Mouse (Mus musculus): Measurements from ENCODE around the gene Nell1. TPM values are rescaled to one million over a fixed set of nuclear protein-coding genes. Genes with fewer than 3 reads are reported as not detected.
"Not testable (repeated sequence)": the region's sequence is repeated elsewhere in the genome, so short reads cannot be mapped to it uniquely, and the experiment has no call there.

The Nell1 gene
- 0.22 and 0.28 TPM in 2 replicates for polyA plus RNA-seq (2012; rRNA removed)

DNA sequence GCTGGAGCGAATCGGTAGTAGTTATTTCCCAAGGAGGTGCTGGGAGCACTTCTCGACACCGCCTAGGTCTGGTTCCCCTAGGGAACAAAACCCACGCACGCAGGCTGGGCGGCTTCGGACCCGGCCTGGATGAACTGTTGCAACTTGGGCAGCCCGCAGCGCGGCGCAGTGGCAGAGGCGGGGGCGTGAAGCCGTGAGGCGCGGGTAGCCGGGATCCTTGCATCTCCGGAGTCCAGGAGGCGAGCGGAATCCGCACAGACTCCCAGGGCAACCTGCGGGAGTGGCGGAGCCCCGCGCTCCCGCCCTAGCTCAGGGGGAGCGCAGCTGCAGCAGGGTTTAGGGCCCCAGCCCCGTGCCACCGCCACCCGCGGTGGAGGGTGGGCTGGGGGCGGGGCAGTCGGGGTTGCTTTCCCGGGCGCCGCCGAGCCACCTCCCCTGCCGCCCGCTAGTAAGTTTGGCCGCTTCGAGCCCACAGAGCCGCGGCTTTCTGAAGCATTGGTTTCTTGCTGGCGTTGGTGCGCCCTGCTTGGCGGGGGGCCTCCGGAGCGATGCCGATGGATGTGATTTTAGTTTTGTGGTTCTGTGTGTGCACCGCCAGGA, at the start of gene Nell1:
Gene Nell1, plus strand, starts transcription at position 24 of the 600 bp plus-strand sequence.
- Histone ChIP-seq H3K4me1 (ENCODE audit: control insufficient read depth, insufficient read depth, low read length) (peaks cover 12% of the 10 kb centered on the region), H3K27me3 (ENCODE audit: control insufficient read depth, insufficient read depth, low read length) (peaks cover 7% of the 10 kb centered on the region), H3K27ac (ENCODE audit: control insufficient read depth, insufficient read depth, low read depth, low read length) (no peak within 1 kb of the TSS), H3K36me3 (ENCODE audit: control insufficient read depth, insufficient read depth, low read length) (no peaks in the 10 kb centered on the region), H3K4me3 (ENCODE audit: control insufficient read depth, low read depth, low read length) (peak within 1 kb of the TSS; percentile 26)
- TF ChIP-seq POLR2A (IDR thresholded peaks at IDR 0.05; ENCODE audit: control insufficient read depth, low read depth, low read length), result no peak

- no peak overlapping the region for H3K27ac ChIP-seq (ENCODE audit: control insufficient read depth, insufficient read depth, low read depth, low read length)
- TF ChIP-seq POLR2A (IDR thresholded peaks at IDR 0.05; ENCODE audit: control insufficient read depth, low read depth, low read length) (no peak), CTCF (IDR thresholded peaks at IDR 0.05; ENCODE audit: control insufficient read depth, insufficient read depth, insufficient replicate concordance, low read depth, low read length) (no peak)
These were observed 46.1 kb upstream of the Nell1 start for GRCm38 (mm10) chr7:49928571-49928970.

GRCm38 (mm10) chr7:49929999-49930398, 44.7 kb upstream of the Nell1 start:
- Histone ChIP-seq H3K4me3 (ENCODE audit: control insufficient read depth, low read depth, low read length) (no peak overlapping the region), H3K27me3 (ENCODE audit: control insufficient read depth, insufficient read depth, low read length) (no peaks in the 10 kb centered on the region), H3K36me3 (ENCODE audit: control insufficient read depth, insufficient read depth, low read length) (no peaks in the 10 kb centered on the region), H3K4me1 (ENCODE audit: control insufficient read depth, insufficient read depth, low read length) (no peaks in the 10 kb centered on the region), H3K27ac (ENCODE audit: control insufficient read depth, insufficient read depth, low read depth, low read length) (no peak overlapping the region)
- no peak for TF ChIP-seq POLR2A (IDR thresholded peaks at IDR 0.05; ENCODE audit: control insufficient read depth, low read depth, low read length)
- no peak for TF ChIP-seq CTCF (IDR thresholded peaks at IDR 0.05; ENCODE audit: control insufficient read depth, insufficient read depth, insufficient replicate concordance, low read depth, low read length)

More at GRCm38 (mm10) chr7:49928571-49928970, 46.1 kb upstream of the Nell1 start:
- no peaks in the 10 kb centered on the region for H3K36me3 ChIP-seq (ENCODE audit: control insufficient read depth, insufficient read depth, low read length)
- H3K4me3 ChIP-seq (ENCODE audit: control insufficient read depth, low read depth, low read length), result no peak overlapping the region
- peaks cover 8% of the 10 kb centered on the region for H3K4me1 ChIP-seq (ENCODE audit: control insufficient read depth, insufficient read depth, low read length)
- no peaks in the 10 kb centered on the region for H3K27me3 ChIP-seq (ENCODE audit: control insufficient read depth, insufficient read depth, low read length)

- H3K27me3 ChIP-seq (ENCODE audit: control insufficient read depth, insufficient read depth, low read length); H3K36me3 ChIP-seq (ENCODE audit: control insufficient read depth, insufficient read depth, low read length); H3K27ac ChIP-seq (ENCODE audit: control insufficient read depth, insufficient read depth, low read depth, low read length); H3K4me3 ChIP-seq (ENCODE audit: control insufficient read depth, low read depth, low read length); H3K4me1 ChIP-seq (ENCODE audit: control insufficient read depth, insufficient read depth, low read length): not testable (repeated sequence)
These were observed 41.1 kb upstream of the Nell1 start for GRCm38 (mm10) chr7:49933386-49934115.

DNA sequence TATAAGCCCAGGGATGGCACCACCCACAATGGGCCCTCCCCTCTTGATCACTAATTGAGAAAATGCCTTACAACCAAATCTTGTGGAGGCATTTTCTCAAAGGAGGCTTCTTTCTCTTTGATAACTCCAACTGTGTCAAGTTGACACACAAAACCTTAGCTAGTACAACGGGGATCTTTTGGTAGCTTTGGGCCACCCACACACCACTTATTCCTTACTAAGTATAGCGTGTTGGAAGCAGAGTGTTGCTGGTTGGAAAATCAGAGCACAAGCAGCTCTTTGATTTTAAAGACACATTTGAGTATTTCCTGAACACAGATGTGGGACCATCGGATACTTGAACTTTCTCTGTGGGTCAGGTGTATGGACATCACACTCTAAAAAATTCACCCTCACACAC, 37.8 kb upstream of the Nell1 start:
- no peaks in the 10 kb centered on the region for H3K36me3 ChIP-seq (ENCODE audit: control insufficient read depth, insufficient read depth, low read length)
- H3K4me3 ChIP-seq (ENCODE audit: control insufficient read depth, low read depth, low read length), result no peak overlapping the region
- TF ChIP-seq POLR2A (IDR thresholded peaks at IDR 0.05; ENCODE audit: control insufficient read depth, low read depth, low read length), result no peak
- no peak for TF ChIP-seq CTCF (IDR thresholded peaks at IDR 0.05; ENCODE audit: control insufficient read depth, insufficient read depth, insufficient replicate concordance, low read depth, low read length)
- no peaks in the 10 kb centered on the region for H3K27me3 ChIP-seq (ENCODE audit: control insufficient read depth, insufficient read depth, low read length)
- H3K27ac ChIP-seq (ENCODE audit: control insufficient read depth, insufficient read depth, low read depth, low read length), result no peak overlapping the region
- H3K4me1 ChIP-seq (ENCODE audit: control insufficient read depth, insufficient read depth, low read length), result no peaks in the 10 kb centered on the region

GRCm38 (mm10) chr7:49942023-49942422, 32.6 kb upstream of the Nell1 start:
- Histone ChIP-seq H3K4me1 (ENCODE audit: control insufficient read depth, insufficient read depth, low read length) (no peaks in the 10 kb centered on the region), H3K27ac (ENCODE audit: control insufficient read depth, insufficient read depth, low read depth, low read length) (no peak overlapping the region), H3K27me3 (ENCODE audit: control insufficient read depth, insufficient read depth, low read length) (no peaks in the 10 kb centered on the region), H3K36me3 (ENCODE audit: control insufficient read depth, insufficient read depth, low read length) (no peaks in the 10 kb centered on the region), H3K4me3 (ENCODE audit: control insufficient read depth, low read depth, low read length) (no peak overlapping the region)
- TF ChIP-seq CTCF (IDR thresholded peaks at IDR 0.05; ENCODE audit: control insufficient read depth, insufficient read depth, insufficient replicate concordance, low read depth, low read length), result no peak
- no peak for TF ChIP-seq POLR2A (IDR thresholded peaks at IDR 0.05; ENCODE audit: control insufficient read depth, low read depth, low read length)

GRCm38 (mm10) chr7:49942490-49942889, 32.2 kb upstream of the Nell1 start:
- TF ChIP-seq CTCF (IDR thresholded peaks at IDR 0.05; ENCODE audit: control insufficient read depth, insufficient read depth, insufficient replicate concordance, low read depth, low read length), result no peak
- no peak for TF ChIP-seq POLR2A (IDR thresholded peaks at IDR 0.05; ENCODE audit: control insufficient read depth, low read depth, low read length)
- Histone ChIP-seq H3K27me3 (ENCODE audit: control insufficient read depth, insufficient read depth, low read length) (no peaks in the 10 kb centered on the region), H3K4me1 (ENCODE audit: control insufficient read depth, insufficient read depth, low read length) (no peaks in the 10 kb centered on the region), H3K36me3 (ENCODE audit: control insufficient read depth, insufficient read depth, low read length) (no peaks in the 10 kb centered on the region), H3K27ac (ENCODE audit: control insufficient read depth, insufficient read depth, low read depth, low read length) (no peak overlapping the region), H3K4me3 (ENCODE audit: control insufficient read depth, low read depth, low read length) (no peak overlapping the region)

All from testis, adult 2 months (tissue).